Mouse (Mus musculus) spleen, adult 2 months (tissue): Measurements from ENCODE around the gene Olfr522.
"Not testable (repeated sequence)": the region's sequence is repeated elsewhere in the genome, so short reads cannot be mapped to it uniquely, and the experiment has no call there.

Experiments used
- CTCF ChIP-seq: fragments of 200-500 bp; IDR thresholded peaks from 2 replicates; pipeline ENCODE4 v1.5.1; 2011; ENCODE audit warnings: mild to moderate bottlenecking, inconsistent platforms; ENCODE audit not compliant: insufficient read depth, insufficient read length, insufficient replicate concordance; ENCODE audit errors: extremely low read depth
- POLR2A ChIP-seq: fragments of 200-500 bp; IDR thresholded peaks from 2 replicates; pipeline ENCODE4 v1.6.1; 2011; ENCODE audit warnings: low read depth, low read length, inconsistent platforms

DNA sequence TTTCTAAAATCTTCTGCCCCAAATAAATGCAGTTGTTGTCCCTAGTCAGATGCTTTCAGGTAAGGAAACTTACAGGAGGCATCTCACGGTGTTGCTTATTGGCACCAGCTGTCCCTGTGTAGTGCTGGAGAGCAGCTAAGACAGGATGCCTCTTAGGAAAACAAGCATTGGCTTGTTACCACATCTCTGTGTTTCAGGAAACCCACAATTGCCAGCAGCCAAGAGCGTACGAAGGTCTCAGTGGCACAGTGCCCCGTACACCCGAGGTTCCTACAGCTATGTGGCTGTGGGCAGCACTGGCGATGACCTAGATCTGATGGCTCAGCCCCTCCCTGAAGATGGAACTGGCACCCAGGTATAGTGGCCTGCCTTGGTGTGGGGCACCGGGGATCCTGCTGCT lies 32.4 kb downstream of the Olfr522 start:
- not testable (repeated sequence) for TF ChIP-seq CTCF, POLR2A
